Mouse (Mus musculus) frontal cortex, postnatal 10 days (tissue): ENCODE data around the gene Skint2.

Experiments used
- DNase-seq, 2 experiments: peaks; one replicate each; pipeline ENCODE4 v3.0.0; 2022; ENCODE audit warnings: low spot score in 2 of 2, mixed read lengths in 1 of 2

Gene Skint2

DNA sequence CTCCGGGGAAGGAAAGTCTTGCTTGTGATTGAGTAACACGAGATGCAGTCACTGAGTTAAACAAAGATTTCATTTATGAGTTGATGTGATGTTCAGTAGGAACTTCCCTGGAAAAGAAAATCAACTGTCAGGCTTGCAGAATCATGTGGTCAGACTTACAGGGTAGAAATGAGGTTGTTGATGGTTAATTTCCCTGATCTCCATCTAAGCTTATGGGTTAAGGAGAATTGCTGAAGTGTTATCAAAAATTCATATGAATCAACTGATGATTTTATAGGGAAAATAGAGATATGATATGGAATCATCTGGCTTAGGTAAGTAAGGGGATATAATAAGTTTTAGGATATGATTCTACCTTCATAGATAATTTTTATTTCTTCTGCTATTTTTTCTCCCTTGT lies at the start of gene Skint2:
Gene Skint2 (plus strand): TSS at position 301 of the 400 bp plus-strand sequence.
- no peak for DNase-seq
